Mouse (Mus musculus) CH12.LX (cell line): ENCODE measurements at regions not wholly inside any gene's neighbourhood (a gene's known extent, or its start where the extent isn't known, plus 50 kb on each side); places are given as distances from the start of the nearest gene placed in this dataset.

Experiments used
- BHLHE40 ChIP-seq: IDR thresholded peaks from 2 replicates; pipeline ENCODE4 v1.6.1; 2011; ENCODE audit warnings: mild to moderate bottlenecking, low read depth, low read length, improper control_type of control experiment
- CTCF ChIP-seq, 2 experiments: IDR thresholded peaks in 1 of 2; conservative IDR thresholded peaks in 1 of 2; 2 replicates each; pipeline ENCODE4 v1.5.1; 2011 to 2012; ENCODE audit warnings: low read depth in 2 of 2, low read length in 2 of 2, improper control_type of control experiment in 1 of 2, inconsistent platforms in 1 of 2, mild to moderate bottlenecking in 1 of 2, moderate library complexity in 1 of 2
- E2F4 ChIP-seq: IDR thresholded peaks from 2 replicates; pipeline ENCODE4 v1.6.1; 2011; ENCODE audit warnings: low read depth, low read length, improper control_type of control experiment; ENCODE audit not compliant: insufficient replicate concordance
- EP300 ChIP-seq: IDR thresholded peaks from 2 replicates; pipeline ENCODE4 v1.6.1; 2011; ENCODE audit warnings: low read length, improper control_type of control experiment
- MAFK ChIP-seq: IDR thresholded peaks from 2 replicates; pipeline ENCODE4 v1.6.1; 2011; ENCODE audit warnings: low read length, improper control_type of control experiment; ENCODE audit not compliant: insufficient replicate concordance
- MEF2A ChIP-seq: IDR thresholded peaks from 2 replicates; pipeline ENCODE4 v1.6.1; 2014; ENCODE audit warnings: low read depth, mild to moderate bottlenecking, inconsistent platforms, low read length, improper control_type of control experiment, borderline replicate concordance
- POLR2A ChIP-seq: IDR thresholded peaks from 2 replicates; pipeline ENCODE4 v1.6.1; 2011; ENCODE audit warnings: low read depth, mild to moderate bottlenecking, improper control_type of control experiment, low read length
- RAD21 ChIP-seq: IDR thresholded peaks from 2 replicates; pipeline ENCODE4 v1.6.1; 2011; ENCODE audit warnings: low read depth, mild to moderate bottlenecking, low read length, improper control_type of control experiment, moderate library complexity
- SIN3A ChIP-seq: IDR thresholded peaks from 2 replicates; pipeline ENCODE4 v1.6.1; 2012; ENCODE audit warnings: low read length, improper control_type of control experiment, inconsistent platforms
- SMC3 ChIP-seq: IDR thresholded peaks from 2 replicates; pipeline ENCODE4 v1.6.1; 2011; ENCODE audit warnings: low read depth, low read length, improper control_type of control experiment
- TCF12 ChIP-seq: IDR thresholded peaks from 2 replicates; pipeline ENCODE4 v1.6.1; 2014; ENCODE audit warnings: low read depth, mild to moderate bottlenecking, inconsistent platforms, low read length, improper control_type of control experiment
- USF1 ChIP-seq: IDR thresholded peaks from 2 replicates; pipeline ENCODE4 v1.6.1; 2014; ENCODE audit warnings: low read depth, mild to moderate bottlenecking, inconsistent platforms, low read length, improper control_type of control experiment
- USF2 ChIP-seq: conservative IDR thresholded peaks from 2 replicates; pipeline ENCODE4 v1.6.1; 2011; ENCODE audit warnings: low read depth, low read length, improper control_type of control experiment
- ZKSCAN1 ChIP-seq: IDR thresholded peaks from 2 replicates; pipeline ENCODE4 v1.6.1; 2012; ENCODE audit warnings: low read depth, inconsistent platforms, low read length, improper control_type of control experiment, borderline replicate concordance

GRCm38 (mm10) chr15:44950952-44951642 lies 4816.9 kb downstream of the 9330182O14Rik start:
- TF ChIP-seq SMC3 = no peak
- TF ChIP-seq BHLHE40 = no peak
- TF ChIP-seq RAD21 = no peak
- no peak for TF ChIP-seq ZKSCAN1
- no peak for TF ChIP-seq CTCF (conservative IDR thresholded peaks at IDR 0.05 in 1 of 2, IDR thresholded peaks at IDR 0.05 in 1 of 2; ENCODE audit: low read depth in 2 of 2, low read length in 2 of 2)
- no peak for TF ChIP-seq POLR2A
- TF ChIP-seq EP300 = no peak
- TF ChIP-seq USF2 = no peak
- TF ChIP-seq SIN3A = no peak
- TF ChIP-seq E2F4 = no peak
- no peak for TF ChIP-seq USF1
- no peak for TF ChIP-seq MAFK
- TF ChIP-seq TCF12 = no peak
- TF ChIP-seq MEF2A = no peak
